Mouse (Mus musculus) ES-Bruce4 (cell line): Measurements from ENCODE around the gene Cpox. TPM values are rescaled to one million over a fixed set of nuclear protein-coding genes. Genes with fewer than 3 reads are reported as not detected.

ENCODE experiments used
- H3K27ac ChIP-seq: 2 replicates; pipeline ENCODE4 v1.5.1; 2012; ENCODE audit warnings: low read length, inconsistent platforms; ENCODE audit not compliant: insufficient read depth
- H3K27me3 ChIP-seq: 2 replicates; pipeline ENCODE4 v1.6.1; 2012; ENCODE audit warnings: mild to moderate bottlenecking, low read length, inconsistent platforms; ENCODE audit not compliant: control insufficient read depth, poor library complexity, insufficient read depth, severe bottlenecking
- H3K36me3 ChIP-seq: 2 replicates; pipeline ENCODE4 v1.6.1; 2012; ENCODE audit warnings: inconsistent platforms, mild to moderate bottlenecking, low read length, moderate library complexity; ENCODE audit not compliant: control insufficient read depth, poor library complexity, insufficient read depth, severe bottlenecking
- H3K4me1 ChIP-seq: one replicate; pipeline ENCODE4 v1.8.1; 2011; ENCODE audit warnings: low read length; ENCODE audit not compliant: control insufficient read depth, insufficient read depth
- H3K4me3 ChIP-seq: 2 replicates; pipeline ENCODE4 v1.5.1; 2011; ENCODE audit warnings: low read depth, mild to moderate bottlenecking, low read length
- H3K9ac ChIP-seq: 2 replicates; pipeline ENCODE4 v1.6.1; 2012; ENCODE audit warnings: low read depth, mild to moderate bottlenecking, inconsistent platforms; ENCODE audit not compliant: poor library complexity, severe bottlenecking
- H3K9me3 ChIP-seq: replicated peaks from 2 replicates; pipeline ENCODE4 v1.6.1; 2012; ENCODE audit warnings: mild to moderate bottlenecking, low read length, inconsistent platforms; ENCODE audit not compliant: control insufficient read depth, poor library complexity, insufficient read depth, severe bottlenecking
- CTCF ChIP-seq: IDR thresholded peaks from one replicate; pipeline ENCODE4 v1.8.1; 2011; ENCODE audit warnings: low read depth, low read length
- EP300 ChIP-seq: IDR thresholded peaks from 2 replicates; pipeline ENCODE4 v1.6.1; 2011; ENCODE audit warnings: low read depth, low read length; ENCODE audit not compliant: insufficient read depth
- POLR2A ChIP-seq: IDR thresholded peaks from one replicate; pipeline ENCODE4 v1.8.1; 2011; ENCODE audit warnings: low read length; ENCODE audit not compliant: insufficient read depth
- polyA plus RNA-seq: library from polyadenylated mRNA; stranded (reverse); fragments of >200 nt; gene quantifications from 2 replicates; pipeline ENCODE4 v1.2.4, GENCODE M21; 2011; ENCODE audit warnings: low read depth; ENCODE audit not compliant: missing spikeins, insufficient read depth, insufficient read length

Gene Cpox
- polyA plus RNA-seq, 1 experiment = 35.2 TPM

GRCm38 (mm10) chr16:58704999-58705398 is 34.9 kb downstream of the Cpox start:
- TF ChIP-seq POLR2A (no peak), CTCF (no peak), EP300 (no peak)
- no peaks in the 10 kb centered on the region for H3K36me3 ChIP-seq

GRCm38 (mm10) chr16:58707276-58707905 is 37.3 kb downstream of the Cpox start:
- TF ChIP-seq POLR2A (no peak), CTCF (no peak), EP300 (no peak)
- Histone ChIP-seq H3K27ac (no peak overlapping the region), H3K9ac (no peak overlapping the region), H3K4me1 (no peaks in the 10 kb centered on the region), H3K4me3 (no peak overlapping the region), H3K36me3 (no peaks in the 10 kb centered on the region), H3K9me3 (no peaks in the 10 kb centered on the region), H3K27me3 (no peaks in the 10 kb centered on the region)

More at GRCm38 (mm10) chr16:58704999-58705398, 34.9 kb downstream of the Cpox start:
- Histone ChIP-seq H3K9ac (no peak overlapping the region), H3K4me1 (no peaks in the 10 kb centered on the region), H3K4me3 (no peak overlapping the region), H3K9me3 (no peaks in the 10 kb centered on the region), H3K27me3 (no peaks in the 10 kb centered on the region), H3K27ac (no peak overlapping the region)

- no peak overlapping the region for H3K4me3 ChIP-seq
- no peaks in the 10 kb centered on the region for H3K9me3 ChIP-seq
- H3K27ac ChIP-seq = no peak overlapping the region
- no peaks in the 10 kb centered on the region for H3K27me3 ChIP-seq
- TF ChIP-seq POLR2A = no peak
- H3K9ac ChIP-seq = no peak overlapping the region
- H3K4me1 ChIP-seq = no peaks in the 10 kb centered on the region
- H3K36me3 ChIP-seq = no peaks in the 10 kb centered on the region
These were observed 38.7 kb downstream of the Cpox start for GRCm38 (mm10) chr16:58708601-58709475.

- TF ChIP-seq CTCF = no peak
- no peak for TF ChIP-seq EP300
- TF ChIP-seq POLR2A = no peak
- Histone ChIP-seq H3K4me1 (no peaks in the 10 kb centered on the region), H3K4me3 (no peak overlapping the region), H3K27me3 (no peaks in the 10 kb centered on the region), H3K9me3 (no peaks in the 10 kb centered on the region), H3K36me3 (no peaks in the 10 kb centered on the region), H3K27ac (no peak overlapping the region), H3K9ac (no peak overlapping the region)
These were observed 39.4 kb downstream of the Cpox start for GRCm38 (mm10) chr16:58709536-58709935.

GRCm38 (mm10) chr16:58712221-58712620 is 42.1 kb downstream of the Cpox start:
- H3K36me3 ChIP-seq = no peaks in the 10 kb centered on the region
- H3K9ac ChIP-seq = no peak overlapping the region
- H3K4me3 ChIP-seq = no peak overlapping the region
- H3K27ac ChIP-seq = no peak overlapping the region
- H3K4me1 ChIP-seq = no peaks in the 10 kb centered on the region
- no peaks in the 10 kb centered on the region for H3K27me3 ChIP-seq
- no peak for TF ChIP-seq POLR2A
- TF ChIP-seq CTCF = no peak
- no peak for TF ChIP-seq EP300
- no peaks in the 10 kb centered on the region for H3K9me3 ChIP-seq

- Histone ChIP-seq H3K27ac (no peak overlapping the region), H3K4me1 (no peaks in the 10 kb centered on the region), H3K27me3 (no peaks in the 10 kb centered on the region), H3K4me3 (no peak overlapping the region), H3K9ac (no peak overlapping the region), H3K9me3 (no peaks in the 10 kb centered on the region), H3K36me3 (no peaks in the 10 kb centered on the region)
- TF ChIP-seq POLR2A = no peak
- no peak for TF ChIP-seq EP300
- TF ChIP-seq CTCF = no peak
These were observed 43.0 kb downstream of the Cpox start for GRCm38 (mm10) chr16:58713128-58713527.
